Mouse (Mus musculus): Measurements from ENCODE around the gene 4933409G03Rik. TPM values are rescaled to one million over a fixed set of nuclear protein-coding genes. Genes with fewer than 3 reads are reported as not detected.
"Not testable (repeated sequence)": the region's sequence is repeated elsewhere in the genome, so short reads cannot be mapped to it uniquely, and the experiment has no call there.

The 4933409G03Rik gene
- not detected in 2 replicates for polyA plus RNA-seq (2015; fragmentation: Nextera tagmentation; extraction: Ambion mirVana)

- no peak within 1 kb of the TSS for H3K4me2 ChIP-seq (replicated peaks)
- H3K36me3 ChIP-seq = no peaks in the 10 kb centered on the region
- no peak for ATAC-seq (ENCODE audit: insufficient number of reproducible peaks, low FRiP score, low TSS enrichment, low read depth)
- no peaks in the 10 kb centered on the region for H3K9me3 ChIP-seq (replicated peaks)
- H3K27ac ChIP-seq (replicated peaks) = no peak within 1 kb of the TSS
- no peak within 1 kb of the TSS for H3K4me3 ChIP-seq (replicated peaks)
- H3K9ac ChIP-seq = no peak within 1 kb of the TSS
- H3K27me3 ChIP-seq = no peaks in the 10 kb centered on the region
- H3K4me1 ChIP-seq = no peaks in the 10 kb centered on the region
- 86% methylated on average over 5 of the region's 5 CpGs for WGBS
These were observed at the start of gene 4933409G03Rik for GRCm38 (mm10) chr2:68582113-68582512. Gene 4933409G03Rik (plus strand): TSS chr2:68582413.

- Histone ChIP-seq H3K4me3 (replicated peaks) (no peak overlapping the region), H3K9me3 (replicated peaks) (no peaks in the 10 kb centered on the region), H3K27me3 (no peaks in the 10 kb centered on the region), H3K36me3 (no peaks in the 10 kb centered on the region), H3K9ac (no peak overlapping the region), H3K4me1 (no peaks in the 10 kb centered on the region), H3K4me2 (replicated peaks) (no peak overlapping the region), H3K27ac (replicated peaks) (no peak overlapping the region)
- ATAC-seq (ENCODE audit: insufficient number of reproducible peaks, low FRiP score, low TSS enrichment, low read depth) = no peak
- WGBS = 65% methylated on average over 2 of the region's 2 CpGs
These were observed 38.0 kb upstream of the 4933409G03Rik start for GRCm38 (mm10) chr2:68544190-68544589.

DNA sequence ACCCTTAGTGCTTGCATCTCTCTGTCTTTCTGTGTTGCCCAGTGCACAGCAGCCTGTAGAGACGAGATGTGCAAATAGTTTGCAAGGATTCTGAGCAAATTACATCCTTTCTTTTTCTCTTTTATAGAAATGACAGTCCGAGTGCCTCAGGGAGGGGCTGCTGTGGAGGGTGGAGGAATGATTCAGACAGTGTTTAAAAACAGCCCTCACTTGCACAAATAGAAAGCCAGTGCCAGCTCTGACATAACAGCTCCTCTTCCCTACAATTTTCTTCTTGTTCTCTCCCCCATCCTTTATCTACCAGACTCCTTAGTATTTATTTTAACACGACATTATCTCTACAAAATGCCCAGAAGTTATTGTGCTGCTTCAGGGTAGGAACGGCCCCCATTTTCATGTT, 21.4 kb upstream of the 4933409G03Rik start:
- H3K4me3 ChIP-seq (replicated peaks) = no peak overlapping the region
- no peak overlapping the region for H3K27ac ChIP-seq (replicated peaks)
- no peaks in the 10 kb centered on the region for H3K27me3 ChIP-seq
- H3K36me3 ChIP-seq = no peaks in the 10 kb centered on the region
- 51% methylated on average over 4 of the region's 4 CpGs for WGBS
- no peaks in the 10 kb centered on the region for H3K9me3 ChIP-seq (replicated peaks)
- no peak overlapping the region for H3K9ac ChIP-seq
- H3K4me1 ChIP-seq = no peaks in the 10 kb centered on the region
- ATAC-seq (ENCODE audit: insufficient number of reproducible peaks, low FRiP score, low TSS enrichment, low read depth) = no peak
- no peak overlapping the region for H3K4me2 ChIP-seq (replicated peaks)

GRCm38 (mm10) chr2:68563331-68563730, 18.9 kb upstream of the 4933409G03Rik start:
- H3K9ac ChIP-seq = no peak overlapping the region
- no peaks in the 10 kb centered on the region for H3K4me1 ChIP-seq
- no peaks in the 10 kb centered on the region for H3K36me3 ChIP-seq
- no peaks in the 10 kb centered on the region for H3K27me3 ChIP-seq
- 14% methylated on average over 3 of the region's 3 CpGs for WGBS
- no peak overlapping the region for H3K27ac ChIP-seq (replicated peaks)
- no peak overlapping the region for H3K4me2 ChIP-seq (replicated peaks)
- H3K9me3 ChIP-seq (replicated peaks) = no peaks in the 10 kb centered on the region
- ATAC-seq (ENCODE audit: insufficient number of reproducible peaks, low FRiP score, low TSS enrichment, low read depth) = no peak
- H3K4me3 ChIP-seq (replicated peaks) = no peak overlapping the region

- Histone ChIP-seq H3K9ac (no peak overlapping the region), H3K27ac (replicated peaks) (no peak overlapping the region), H3K4me3 (replicated peaks) (no peak overlapping the region), H3K4me2 (replicated peaks) (no peak overlapping the region), H3K36me3 (no peaks in the 10 kb centered on the region), H3K9me3 (replicated peaks) (no peaks in the 10 kb centered on the region), H3K27me3 (no peaks in the 10 kb centered on the region), H3K4me1 (no peaks in the 10 kb centered on the region)
- WGBS = 91% methylated on average over 15 of the region's 15 CpGs
- no peak for ATAC-seq (ENCODE audit: insufficient number of reproducible peaks, low FRiP score, low TSS enrichment, low read depth)
These were observed 13.9 kb upstream of the 4933409G03Rik start for GRCm38 (mm10) chr2:68568361-68568760.

DNA sequence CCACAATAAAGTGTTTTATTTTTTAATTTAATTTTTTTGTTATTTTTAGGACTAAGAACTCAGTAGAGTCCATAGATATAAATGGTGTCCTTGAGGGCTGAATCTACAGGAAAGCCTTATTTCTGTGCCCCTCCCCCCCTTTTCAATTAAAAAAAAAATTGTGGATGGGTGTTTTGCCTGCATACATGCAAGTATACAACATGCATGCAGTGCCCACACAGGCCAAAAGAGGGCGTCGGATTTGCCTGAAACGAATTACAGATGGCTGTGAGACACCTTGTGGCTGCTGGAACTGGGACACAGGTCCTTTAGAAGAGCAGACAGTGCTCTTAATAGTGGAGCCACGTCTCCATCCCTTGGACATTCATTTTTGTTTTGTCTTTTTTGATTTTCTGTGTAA, 9.9 kb upstream of the 4933409G03Rik start:
- Histone ChIP-seq H3K36me3 (no peaks in the 10 kb centered on the region), H3K4me2 (replicated peaks) (no peak overlapping the region), H3K4me3 (replicated peaks) (no peak overlapping the region), H3K9ac (no peak overlapping the region), H3K4me1 (no peaks in the 10 kb centered on the region), H3K27me3 (no peaks in the 10 kb centered on the region), H3K9me3 (replicated peaks) (no peaks in the 10 kb centered on the region), H3K27ac (replicated peaks) (no peak overlapping the region)
- 29% methylated on average over 4 of the region's 4 CpGs for WGBS
- ATAC-seq (ENCODE audit: insufficient number of reproducible peaks, low FRiP score, low TSS enrichment, low read depth) = no peak

DNA sequence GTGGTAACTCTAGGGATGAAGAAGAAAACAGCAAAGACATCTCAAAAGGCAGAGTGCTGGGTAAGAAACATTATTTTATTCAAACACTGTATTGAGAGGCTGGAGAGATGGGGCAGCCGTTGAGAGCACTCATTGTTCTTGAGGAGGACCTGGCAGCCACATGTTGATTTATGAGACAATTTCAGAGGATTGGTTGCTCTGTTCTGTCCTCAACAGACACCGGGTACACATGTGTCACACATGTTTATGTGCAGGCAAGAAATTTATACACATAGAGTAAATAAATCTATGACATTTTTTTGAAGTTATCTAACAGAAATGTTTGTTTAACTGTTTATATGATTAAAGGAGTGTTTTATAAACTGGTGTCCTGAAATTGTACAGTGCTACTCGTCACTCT, 10.6 kb downstream of the 4933409G03Rik start:
- Histone ChIP-seq H3K9ac (no peak overlapping the region), H3K4me3 (replicated peaks) (no peak overlapping the region), H3K36me3 (no peaks in the 10 kb centered on the region), H3K4me1 (no peaks in the 10 kb centered on the region), H3K4me2 (replicated peaks) (no peak overlapping the region), H3K9me3 (replicated peaks) (no peaks in the 10 kb centered on the region), H3K27me3 (no peaks in the 10 kb centered on the region), H3K27ac (replicated peaks) (no peak overlapping the region)
- no peak for ATAC-seq (ENCODE audit: insufficient number of reproducible peaks, low FRiP score, low TSS enrichment, low read depth)
- 37% methylated on average over 3 of the region's 3 CpGs for WGBS

DNA sequence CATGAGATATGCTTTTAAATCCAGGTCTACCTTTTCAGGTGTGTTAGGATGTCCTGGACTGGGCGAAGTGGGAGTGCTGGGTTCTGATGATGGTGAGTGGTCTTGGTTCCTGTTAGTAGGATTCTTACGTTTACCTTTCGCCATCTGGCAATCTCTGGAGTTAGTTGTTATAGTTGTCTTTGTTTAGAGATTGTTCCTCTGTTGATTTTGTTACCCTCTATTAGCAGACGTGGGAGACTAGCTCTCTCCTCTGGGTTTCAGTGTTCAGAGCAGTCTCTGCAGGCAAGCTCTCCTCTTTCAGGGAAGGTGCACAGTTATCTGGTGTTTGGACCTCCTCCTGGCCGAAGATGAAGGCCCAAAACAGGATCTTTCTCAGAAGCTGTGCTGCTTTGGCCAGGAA, 74.0 kb downstream of the 4933409G03Rik start, which contains the start of gene 4932414N04Rik:
TSS of gene 4932414N04Rik (plus strand) at position 301 of the 400 bp plus-strand sequence.
- H3K27ac ChIP-seq (replicated peaks); H3K36me3 ChIP-seq; H3K4me3 ChIP-seq (replicated peaks); H3K4me1 ChIP-seq; ATAC-seq (ENCODE audit: insufficient number of reproducible peaks, low FRiP score, low TSS enrichment, low read depth); H3K9me3 ChIP-seq (replicated peaks); H3K9ac ChIP-seq; H3K4me2 ChIP-seq (replicated peaks); H3K27me3 ChIP-seq: not testable (repeated sequence)
- 51% methylated on average over 2 of the region's 5 CpGs for WGBS

Other genes starting within 250 kb of the 4933409G03Rik start
- 14.7 and 15.1 TPM in 2 replicates for gene Stk39, start 110.1 kb upstream of the 4933409G03Rik start, polyA plus RNA-seq (2015; fragmentation: Nextera tagmentation; extraction: Ambion mirVana)
- gene 4932414N04Rik, start 74.1 kb downstream of the 4933409G03Rik start, polyA plus RNA-seq (2015; fragmentation: Nextera tagmentation; extraction: Ambion mirVana) = not detected in 2 replicates

Data from embryonic facial prominence, embryonic 15.5 days (tissue).